Mouse (Mus musculus): ENCODE measurements around the gene Hpn. TPM values are rescaled to one million over a fixed set of nuclear protein-coding genes. Genes with fewer than 3 reads are reported as not detected.

The Hpn gene
- polyA plus RNA-seq, 1 experiment: 7.0 TPM

DNA sequence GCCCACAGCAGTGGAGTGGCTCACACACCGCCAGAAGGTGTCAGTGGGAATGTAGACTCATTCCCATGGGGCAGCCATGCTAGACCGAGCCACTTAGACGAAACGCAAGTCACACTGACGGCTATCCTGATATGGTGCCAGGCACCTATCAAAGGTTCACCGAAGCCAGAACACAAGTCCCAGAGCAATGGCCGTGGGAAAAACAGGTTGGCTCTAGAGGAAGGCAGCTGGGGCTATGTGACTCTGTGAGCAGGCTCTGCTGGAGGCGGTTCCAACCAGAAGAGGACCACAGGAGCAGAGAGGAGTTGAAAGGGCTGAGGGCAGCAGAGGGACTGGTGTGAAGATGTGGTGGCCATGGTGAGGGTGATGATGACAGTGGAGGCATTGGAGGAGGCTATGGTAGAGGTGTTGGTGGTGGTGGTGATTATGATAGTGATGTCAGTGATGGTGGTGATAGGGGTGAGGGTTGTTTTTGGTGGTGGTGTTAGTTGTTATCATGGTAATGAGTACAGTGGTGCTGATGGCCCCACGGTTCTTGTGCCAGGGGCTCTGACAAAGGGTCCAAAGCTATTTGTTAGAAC lies 28.8 kb downstream of the Hpn start:
- no peak overlapping the region for H3K27ac ChIP-seq (ENCODE audit: control insufficient read depth, insufficient read depth, low read length)
- H3K4me3 ChIP-seq (ENCODE audit: control insufficient read depth, insufficient read depth, low read length): no peak overlapping the region
- H3K4me1 ChIP-seq (replicated peaks; ENCODE audit: control insufficient read depth, insufficient read depth, low read length): peaks cover 21% of the 10 kb centered on the region
- WGBS: 96% methylated on average over 9 of the region's 9 CpGs
- TF ChIP-seq CTCF (IDR thresholded peaks at IDR 0.05; ENCODE audit: borderline replicate concordance, control insufficient read depth, extremely low read depth, insufficient read depth, low read length, poor library complexity) (no peak), POLR2A (IDR thresholded peaks at IDR 0.05; ENCODE audit: control insufficient read depth, extremely low read depth, insufficient read depth, low read length, poor library complexity) (no peak)
- no peak for DNase-seq
- no peaks in the 10 kb centered on the region for H3K27me3 ChIP-seq (ENCODE audit: control insufficient read depth, insufficient read depth, low read length)
- H3K36me3 ChIP-seq (ENCODE audit: control insufficient read depth, insufficient read depth, low read length): no peaks in the 10 kb centered on the region

GRCm38 (mm10) chr7:31085171-31085570 lies 29.9 kb downstream of the Hpn start:
- DNase-seq: no peak
- no peak overlapping the region for H3K4me3 ChIP-seq (ENCODE audit: control insufficient read depth, insufficient read depth, low read length)
- 0 out of 2 replicates have a peak overlapping the region, but pooled peaks have one; percentile 7 for H3K27ac ChIP-seq (ENCODE audit: control insufficient read depth, insufficient read depth, low read length)
- H3K36me3 ChIP-seq (ENCODE audit: control insufficient read depth, insufficient read depth, low read length): no peaks in the 10 kb centered on the region
- TF ChIP-seq POLR2A (IDR thresholded peaks at IDR 0.05; ENCODE audit: control insufficient read depth, extremely low read depth, insufficient read depth, low read length, poor library complexity) (no peak), CTCF (IDR thresholded peaks at IDR 0.05; ENCODE audit: borderline replicate concordance, control insufficient read depth, extremely low read depth, insufficient read depth, low read length, poor library complexity) (no peak)
- no peaks in the 10 kb centered on the region for H3K27me3 ChIP-seq (ENCODE audit: control insufficient read depth, insufficient read depth, low read length)
- WGBS: 70% methylated on average over 3 of the region's 3 CpGs
- peaks cover 21% of the 10 kb centered on the region for H3K4me1 ChIP-seq (replicated peaks; ENCODE audit: control insufficient read depth, insufficient read depth, low read length)

- H3K27me3 ChIP-seq (ENCODE audit: control insufficient read depth, insufficient read depth, low read length): no peaks in the 10 kb centered on the region
- H3K36me3 ChIP-seq (ENCODE audit: control insufficient read depth, insufficient read depth, low read length): no peaks in the 10 kb centered on the region
- H3K4me1 ChIP-seq (replicated peaks; ENCODE audit: control insufficient read depth, insufficient read depth, low read length): peaks cover 13% of the 10 kb centered on the region
- no peak for DNase-seq
- WGBS: 74% methylated on average over 9 of the region's 9 CpGs
- TF ChIP-seq POLR2A (IDR thresholded peaks at IDR 0.05; ENCODE audit: control insufficient read depth, extremely low read depth, insufficient read depth, low read length, poor library complexity): no peak
- TF ChIP-seq CTCF (IDR thresholded peaks at IDR 0.05; ENCODE audit: borderline replicate concordance, control insufficient read depth, extremely low read depth, insufficient read depth, low read length, poor library complexity): no peak
- H3K4me3 ChIP-seq (ENCODE audit: control insufficient read depth, insufficient read depth, low read length): no peak overlapping the region
- H3K27ac ChIP-seq (ENCODE audit: control insufficient read depth, insufficient read depth, low read length): no peak overlapping the region
Observed at GRCm38 (mm10) chr7:31084140-31084539, 30.9 kb downstream of the Hpn start.

- no peak for TF ChIP-seq POLR2A (IDR thresholded peaks at IDR 0.05; ENCODE audit: control insufficient read depth, extremely low read depth, insufficient read depth, low read length, poor library complexity)
- TF ChIP-seq CTCF (IDR thresholded peaks at IDR 0.05; ENCODE audit: borderline replicate concordance, control insufficient read depth, extremely low read depth, insufficient read depth, low read length, poor library complexity): no peak
- Histone ChIP-seq H3K27ac (ENCODE audit: control insufficient read depth, insufficient read depth, low read length) (no peak overlapping the region), H3K4me3 (ENCODE audit: control insufficient read depth, insufficient read depth, low read length) (no peak overlapping the region), H3K4me1 (replicated peaks; ENCODE audit: control insufficient read depth, insufficient read depth, low read length) (peaks cover 13% of the 10 kb centered on the region), H3K36me3 (ENCODE audit: control insufficient read depth, insufficient read depth, low read length) (no peaks in the 10 kb centered on the region), H3K27me3 (ENCODE audit: control insufficient read depth, insufficient read depth, low read length) (no peaks in the 10 kb centered on the region)
- no peak for DNase-seq
- 83% methylated on average over 14 of the region's 14 CpGs for WGBS
Observed at GRCm38 (mm10) chr7:31082831-31083588, 32.1 kb downstream of the Hpn start.

DNA sequence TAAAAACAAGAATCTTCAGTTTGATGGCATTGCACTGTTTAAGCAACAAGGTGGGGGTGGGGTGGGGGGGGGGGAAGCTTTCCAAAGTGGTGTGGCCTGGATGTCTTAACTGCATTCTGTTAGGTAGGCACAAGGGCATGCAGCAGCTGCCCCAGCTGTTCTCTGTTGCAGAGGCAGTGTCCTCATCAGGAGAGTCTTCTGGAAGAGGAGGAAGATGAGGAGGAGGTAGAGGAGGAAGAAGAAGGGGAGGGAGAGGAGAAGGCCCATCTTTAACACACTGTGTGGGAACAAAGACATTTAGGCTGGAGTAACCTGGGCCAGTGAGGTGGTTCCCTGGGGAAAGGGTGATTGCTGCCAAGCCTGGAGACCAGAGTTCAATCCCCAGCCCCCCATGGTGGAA lies 33.0 kb downstream of the Hpn start:
- TF ChIP-seq CTCF (IDR thresholded peaks at IDR 0.05; ENCODE audit: borderline replicate concordance, control insufficient read depth, extremely low read depth, insufficient read depth, low read length, poor library complexity): no peak
- TF ChIP-seq POLR2A (IDR thresholded peaks at IDR 0.05; ENCODE audit: control insufficient read depth, extremely low read depth, insufficient read depth, low read length, poor library complexity): no peak
- Histone ChIP-seq H3K27me3 (ENCODE audit: control insufficient read depth, insufficient read depth, low read length) (no peaks in the 10 kb centered on the region), H3K4me1 (replicated peaks; ENCODE audit: control insufficient read depth, insufficient read depth, low read length) (peaks cover 6% of the 10 kb centered on the region), H3K27ac (ENCODE audit: control insufficient read depth, insufficient read depth, low read length) (no peak overlapping the region), H3K36me3 (ENCODE audit: control insufficient read depth, insufficient read depth, low read length) (no peaks in the 10 kb centered on the region), H3K4me3 (ENCODE audit: control insufficient read depth, insufficient read depth, low read length) (no peak overlapping the region)
- DNase-seq: no peak

DNA sequence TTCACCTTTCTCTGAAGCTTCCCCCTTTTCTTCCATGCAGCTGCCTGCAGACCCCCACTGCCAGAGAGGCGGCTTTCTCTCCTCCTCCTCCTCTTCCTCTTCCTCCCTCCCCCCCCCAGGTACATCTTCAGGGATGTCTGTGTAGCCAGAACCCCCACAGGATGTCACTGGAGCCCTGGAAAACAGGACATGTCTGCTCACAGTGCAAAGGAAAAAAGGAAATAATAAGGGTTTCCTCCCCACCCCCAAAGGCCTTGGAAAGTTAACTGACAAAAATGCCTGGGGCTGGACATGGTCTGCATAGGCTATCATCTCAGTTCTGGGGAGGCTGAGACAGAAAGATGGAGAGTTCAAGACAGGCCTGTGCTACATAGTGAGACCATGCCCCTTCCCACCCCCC lies 34.0 kb downstream of the Hpn start:
- Histone ChIP-seq H3K4me3 (ENCODE audit: control insufficient read depth, insufficient read depth, low read length) (no peak overlapping the region), H3K27ac (ENCODE audit: control insufficient read depth, insufficient read depth, low read length) (no peak overlapping the region), H3K4me1 (replicated peaks; ENCODE audit: control insufficient read depth, insufficient read depth, low read length) (0 out of 2 replicates have a peak, but pooled peaks cover 2% of the 10 kb centered on the region), H3K27me3 (ENCODE audit: control insufficient read depth, insufficient read depth, low read length) (no peaks in the 10 kb centered on the region), H3K36me3 (ENCODE audit: control insufficient read depth, insufficient read depth, low read length) (no peaks in the 10 kb centered on the region)
- DNase-seq: no peak
- TF ChIP-seq CTCF (IDR thresholded peaks at IDR 0.05; ENCODE audit: borderline replicate concordance, control insufficient read depth, extremely low read depth, insufficient read depth, low read length, poor library complexity) (no peak), POLR2A (IDR thresholded peaks at IDR 0.05; ENCODE audit: control insufficient read depth, extremely low read depth, insufficient read depth, low read length, poor library complexity) (no peak)
- WGBS: 75% methylated on average over 1 of the region's 1 CpGs
